Mouse (Mus musculus) regulatory T cell (primary cell): Measurements from ENCODE around the gene Irs3.

Experiments used
- in situ Hi-C: fragments of 300-600 bp; cut with MboI, MseI; formaldehyde crosslinking; loops from one replicate; pipeline ENCODE4 v1.15.1; 2025; ENCODE audit warnings: high pct_unique_total_duplicates

Gene Irs3

DNA sequence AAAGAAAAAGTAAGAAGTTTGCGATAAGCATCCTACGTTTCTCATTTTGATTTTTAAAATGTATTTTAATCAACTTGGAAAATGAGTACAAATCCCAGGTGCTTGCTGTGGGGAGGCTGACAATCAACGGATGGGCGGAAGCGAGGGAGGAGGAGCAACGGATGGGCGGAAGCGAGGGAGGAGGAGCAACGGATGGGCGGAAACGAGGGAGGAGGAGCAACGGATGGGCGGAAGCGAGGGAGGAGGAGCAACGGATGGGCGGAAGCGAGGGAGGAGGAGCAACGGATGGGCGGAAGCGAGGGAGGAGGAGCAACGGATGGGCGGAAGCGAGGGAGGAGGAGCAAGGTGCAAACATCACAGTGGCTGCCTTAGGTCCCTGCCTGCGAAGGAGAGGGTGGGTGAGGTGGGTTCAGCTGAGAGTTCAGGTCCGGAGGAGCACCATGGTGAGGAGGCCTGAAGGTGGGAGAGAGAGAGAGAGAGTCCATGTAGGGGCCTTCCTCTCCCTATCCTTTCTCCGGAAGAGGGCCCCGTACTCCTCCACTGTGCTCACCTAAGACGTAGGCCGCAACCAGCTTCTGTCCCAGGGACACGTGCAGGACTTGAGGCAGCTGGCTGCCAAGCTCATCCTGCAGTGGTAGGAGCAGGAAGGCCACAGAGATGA, 48.8 kb downstream of the Irs3 start:
- in situ Hi-C loops: no loop called here

DNA sequence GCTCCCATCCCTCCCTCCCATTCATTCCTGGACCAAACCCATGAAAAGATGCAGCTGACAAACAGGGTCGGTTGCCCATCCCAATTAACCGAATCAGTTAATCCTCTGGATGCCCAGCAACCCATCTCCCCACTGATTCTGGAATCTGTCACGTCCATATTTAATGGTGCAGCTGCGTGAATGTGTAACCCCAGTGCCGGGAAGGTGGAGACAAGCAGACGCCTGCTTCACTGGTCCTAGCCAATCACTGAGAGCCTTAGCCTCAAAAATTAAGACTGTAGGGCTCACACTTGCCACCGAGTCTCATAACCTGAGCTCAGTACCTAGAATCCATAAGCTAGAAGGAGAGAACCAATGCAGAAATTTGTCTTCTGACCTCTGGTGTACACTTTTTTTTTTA, 49.6 kb downstream of the Irs3 start:
- in situ Hi-C loops: no loop called here
